Mouse (Mus musculus): ENCODE results near the gene Prmt1. TPM values are rescaled to one million over a fixed set of nuclear protein-coding genes. Genes with fewer than 3 reads are reported as not detected.

Prmt1 gene
- polyA plus RNA-seq, 1 experiment from 2014 or later, result 186 TPM

DNA sequence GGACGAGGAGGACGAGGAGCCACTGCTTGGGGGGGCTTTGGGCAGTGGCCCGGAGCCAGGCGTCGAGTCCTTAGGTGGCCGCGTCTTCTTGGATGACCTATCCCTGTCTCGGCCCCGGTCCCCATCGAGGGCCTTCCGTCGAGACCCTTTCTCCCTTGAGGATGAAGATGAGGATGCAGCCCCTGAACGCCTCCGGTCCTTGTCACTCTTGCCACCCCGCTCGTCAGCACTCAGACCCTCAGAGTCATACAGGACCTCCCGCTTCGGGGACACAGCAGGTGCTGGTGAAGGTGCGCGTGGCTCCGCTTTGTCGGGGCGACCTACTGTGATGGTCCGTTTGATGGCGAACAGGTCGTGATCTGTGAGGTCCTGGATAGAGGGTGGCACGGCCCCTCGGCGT, 20.8 kb upstream of the Prmt1 start:
- 93% methylated on average over 29 of the region's 29 CpGs for WGBS
- no peak for ATAC-seq (ENCODE audit: insufficient number of reproducible peaks, insufficient read depth, low FRiP score, low read depth)
- Histone ChIP-seq H3K4me3 (ENCODE audit: low read depth, low read length) (no peak overlapping the region), H3K4me1 (ENCODE audit: control insufficient read depth, insufficient read depth, low read length) (no peaks in the 10 kb centered on the region), H3K27me3 (ENCODE audit: control insufficient read depth, insufficient read depth, low read length) (no peaks in the 10 kb centered on the region), H3K9me3 (ENCODE audit: control insufficient read depth, low read depth, low read length) (no peaks in the 10 kb centered on the region), H3K27ac (ENCODE audit: low read length) (no peak overlapping the region), H3K4me2 (replicated peaks; ENCODE audit: low read depth, low read length) (no peak overlapping the region), H3K36me3 (ENCODE audit: control insufficient read depth, insufficient read depth, low read length) (peaks cover 94% of the 10 kb centered on the region), H3K9ac (replicated peaks; ENCODE audit: low read depth, low read length) (no peak overlapping the region)

GRCm38 (mm10) chr7:45006503-45006902, 20.1 kb upstream of the Prmt1 start:
- ATAC-seq (ENCODE audit: insufficient number of reproducible peaks, insufficient read depth, low FRiP score, low read depth), result no peak
- Histone ChIP-seq H3K9me3 (ENCODE audit: control insufficient read depth, low read depth, low read length) (no peaks in the 10 kb centered on the region), H3K4me2 (replicated peaks; ENCODE audit: low read depth, low read length) (no peak overlapping the region), H3K27ac (ENCODE audit: low read length) (no peak overlapping the region), H3K27me3 (ENCODE audit: control insufficient read depth, insufficient read depth, low read length) (no peaks in the 10 kb centered on the region), H3K36me3 (ENCODE audit: control insufficient read depth, insufficient read depth, low read length) (peaks cover 94% of the 10 kb centered on the region), H3K4me3 (ENCODE audit: low read depth, low read length) (no peak overlapping the region), H3K9ac (replicated peaks; ENCODE audit: low read depth, low read length) (no peak overlapping the region), H3K4me1 (ENCODE audit: control insufficient read depth, insufficient read depth, low read length) (no peaks in the 10 kb centered on the region)
- 91% methylated on average over 12 of the region's 12 CpGs for WGBS

- H3K27ac ChIP-seq (ENCODE audit: low read length), result no peak overlapping the region
- H3K36me3 ChIP-seq (ENCODE audit: control insufficient read depth, insufficient read depth, low read length), result peaks cover 97% of the 10 kb centered on the region
- no peak overlapping the region for H3K4me3 ChIP-seq (ENCODE audit: low read depth, low read length)
- H3K9ac ChIP-seq (replicated peaks; ENCODE audit: low read depth, low read length), result no peak overlapping the region
- no peaks in the 10 kb centered on the region for H3K4me1 ChIP-seq (ENCODE audit: control insufficient read depth, insufficient read depth, low read length)
- ATAC-seq (ENCODE audit: insufficient number of reproducible peaks, insufficient read depth, low FRiP score, low read depth), result no peak
- H3K4me2 ChIP-seq (replicated peaks; ENCODE audit: low read depth, low read length), result no peak overlapping the region
- H3K9me3 ChIP-seq (ENCODE audit: control insufficient read depth, low read depth, low read length), result no peaks in the 10 kb centered on the region
- H3K27me3 ChIP-seq (ENCODE audit: control insufficient read depth, insufficient read depth, low read length), result no peaks in the 10 kb centered on the region
- 83% methylated on average over 6 of the region's 6 CpGs for WGBS
Observed at GRCm38 (mm10) chr7:45005321-45005992, 19.1 kb upstream of the Prmt1 start.

DNA sequence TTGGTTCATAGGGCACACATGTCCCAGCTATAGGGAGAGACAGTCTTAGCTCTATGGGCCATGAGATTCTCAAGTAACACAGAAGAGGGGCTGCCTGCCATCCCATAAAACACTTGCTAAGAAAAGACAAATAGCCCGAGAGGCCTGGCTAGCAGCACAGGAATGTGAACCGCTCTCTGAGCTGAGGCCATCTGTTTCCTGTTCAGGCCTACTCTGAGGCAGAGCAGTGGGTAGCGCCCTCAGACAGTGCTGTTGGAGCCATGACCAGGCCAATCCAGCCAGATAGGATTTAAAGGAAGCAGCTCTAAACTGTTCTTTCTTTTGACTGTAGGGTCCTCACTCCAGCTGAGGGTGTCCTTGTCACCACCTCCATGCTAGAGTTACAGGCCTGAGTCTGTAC, 18.2 kb upstream of the Prmt1 start:
- no peak overlapping the region for H3K27ac ChIP-seq (ENCODE audit: low read length)
- WGBS, result 52% methylated on average over 3 of the region's 3 CpGs
- H3K9me3 ChIP-seq (ENCODE audit: control insufficient read depth, low read depth, low read length), result no peaks in the 10 kb centered on the region
- H3K4me1 ChIP-seq (ENCODE audit: control insufficient read depth, insufficient read depth, low read length), result no peaks in the 10 kb centered on the region
- H3K9ac ChIP-seq (replicated peaks; ENCODE audit: low read depth, low read length), result no peak overlapping the region
- no peak for ATAC-seq (ENCODE audit: insufficient number of reproducible peaks, insufficient read depth, low FRiP score, low read depth)
- H3K36me3 ChIP-seq (ENCODE audit: control insufficient read depth, insufficient read depth, low read length), result peaks cover 90% of the 10 kb centered on the region
- H3K4me3 ChIP-seq (ENCODE audit: low read depth, low read length), result no peak overlapping the region
- H3K27me3 ChIP-seq (ENCODE audit: control insufficient read depth, insufficient read depth, low read length), result no peaks in the 10 kb centered on the region
- no peak overlapping the region for H3K4me2 ChIP-seq (replicated peaks; ENCODE audit: low read depth, low read length)

GRCm38 (mm10) chr7:45002440-45002839, 16.1 kb upstream of the Prmt1 start:
- Histone ChIP-seq H3K9me3 (ENCODE audit: control insufficient read depth, low read depth, low read length) (no peaks in the 10 kb centered on the region), H3K4me3 (ENCODE audit: low read depth, low read length) (no peak overlapping the region), H3K4me1 (ENCODE audit: control insufficient read depth, insufficient read depth, low read length) (no peaks in the 10 kb centered on the region; the same call in 1 of the 2 replicates), H3K9ac (replicated peaks; ENCODE audit: low read depth, low read length) (no peak overlapping the region), H3K4me2 (replicated peaks; ENCODE audit: low read depth, low read length) (no peak overlapping the region), H3K27me3 (ENCODE audit: control insufficient read depth, insufficient read depth, low read length) (no peaks in the 10 kb centered on the region), H3K27ac (ENCODE audit: low read length) (no peak overlapping the region), H3K36me3 (ENCODE audit: control insufficient read depth, insufficient read depth, low read length) (peaks cover 70% of the 10 kb centered on the region)
- 84% methylated on average over 7 of the region's 7 CpGs for WGBS
- ATAC-seq (ENCODE audit: insufficient number of reproducible peaks, insufficient read depth, low FRiP score, low read depth), result no peak

GRCm38 (mm10) chr7:45000539-45001114, 14.3 kb upstream of the Prmt1 start:
- Histone ChIP-seq H3K36me3 (ENCODE audit: control insufficient read depth, insufficient read depth, low read length) (peaks cover 52% of the 10 kb centered on the region), H3K4me2 (replicated peaks; ENCODE audit: low read depth, low read length) (no peak overlapping the region), H3K4me1 (ENCODE audit: control insufficient read depth, insufficient read depth, low read length) (peaks cover 8% of the 10 kb centered on the region), H3K4me3 (ENCODE audit: low read depth, low read length) (no peak overlapping the region), H3K9ac (replicated peaks; ENCODE audit: low read depth, low read length) (no peak overlapping the region), H3K27ac (ENCODE audit: low read length) (no peak overlapping the region), H3K27me3 (ENCODE audit: control insufficient read depth, insufficient read depth, low read length) (no peaks in the 10 kb centered on the region), H3K9me3 (ENCODE audit: control insufficient read depth, low read depth, low read length) (no peaks in the 10 kb centered on the region)
- WGBS, result 86% methylated on average over 21 of the region's 21 CpGs
- ATAC-seq (ENCODE audit: insufficient number of reproducible peaks, insufficient read depth, low FRiP score, low read depth), result no peak

DNA sequence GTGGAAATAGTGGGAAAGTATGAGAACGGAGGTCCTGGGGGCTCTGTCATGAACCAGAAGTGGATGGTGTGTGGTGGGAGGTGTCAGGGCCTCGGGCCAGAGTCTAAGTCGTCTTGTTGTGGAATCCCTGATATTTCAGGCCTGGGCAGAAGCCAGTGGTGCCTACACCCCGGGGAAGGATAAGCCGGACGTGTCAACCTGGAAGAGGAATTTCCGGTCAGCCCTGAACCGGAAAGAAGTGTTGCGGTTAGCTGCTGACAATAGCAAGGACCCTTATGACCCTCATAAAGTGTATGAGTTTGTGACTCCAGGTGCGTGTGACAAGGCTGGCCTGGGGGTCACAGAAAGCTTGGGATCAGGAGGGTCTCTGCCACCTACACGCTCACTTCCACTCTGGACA, 13.4 kb upstream of the Prmt1 start:
- Histone ChIP-seq H3K9ac (replicated peaks; ENCODE audit: low read depth, low read length) (no peak overlapping the region), H3K27ac (ENCODE audit: low read length) (no peak overlapping the region), H3K9me3 (ENCODE audit: control insufficient read depth, low read depth, low read length) (no peaks in the 10 kb centered on the region), H3K4me3 (ENCODE audit: low read depth, low read length) (no peak overlapping the region), H3K4me2 (replicated peaks; ENCODE audit: low read depth, low read length) (peak overlapping the region; percentile 93; the same call in 1 of the 2 replicates), H3K4me1 (ENCODE audit: control insufficient read depth, insufficient read depth, low read length) (peaks cover 8% of the 10 kb centered on the region), H3K27me3 (ENCODE audit: control insufficient read depth, insufficient read depth, low read length) (no peaks in the 10 kb centered on the region), H3K36me3 (ENCODE audit: control insufficient read depth, insufficient read depth, low read length) (peaks cover 44% of the 10 kb centered on the region)
- WGBS, result 75% methylated on average over 11 of the region's 11 CpGs
- no peak for ATAC-seq (ENCODE audit: insufficient number of reproducible peaks, insufficient read depth, low FRiP score, low read depth)

DNA sequence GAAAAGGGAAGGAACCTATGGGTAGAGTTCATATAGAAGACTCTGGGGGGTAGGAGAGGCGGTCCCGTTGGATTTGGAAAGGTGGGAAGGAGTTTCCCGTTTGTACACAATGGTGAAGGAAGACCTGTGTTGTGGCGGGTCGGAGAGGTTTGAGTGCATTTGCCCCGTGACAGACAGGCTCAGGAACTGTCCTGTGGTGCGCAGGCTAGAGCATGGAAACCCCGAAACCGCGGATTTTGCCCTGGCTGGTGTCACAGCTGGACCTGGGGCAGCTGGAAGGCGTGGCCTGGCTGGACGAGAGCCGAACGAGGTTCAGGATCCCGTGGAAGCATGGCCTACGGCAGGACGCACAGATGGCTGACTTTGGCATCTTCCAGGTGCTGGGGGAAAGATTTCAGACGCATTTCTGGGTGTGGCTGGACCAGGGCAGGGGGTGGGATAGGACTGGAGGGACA, 12.2 kb upstream of the Prmt1 start, which contains the start of gene Bcl2l12:
Bcl2l12 (minus strand) TSS at position 212 of the 455 bp plus-strand sequence.
- 2% methylated on average over 18 of the region's 18 CpGs for WGBS
- Histone ChIP-seq H3K4me1 (ENCODE audit: control insufficient read depth, insufficient read depth, low read length) (peaks cover 8% of the 10 kb centered on the region), H3K9me3 (ENCODE audit: control insufficient read depth, low read depth, low read length) (no peaks in the 10 kb centered on the region), H3K4me3 (ENCODE audit: low read depth, low read length) (peak within 1 kb of the TSS; percentile 54), H3K36me3 (ENCODE audit: control insufficient read depth, insufficient read depth, low read length) (peaks cover 38% of the 10 kb centered on the region), H3K4me2 (replicated peaks; ENCODE audit: low read depth, low read length) (peak within 1 kb of the TSS; percentile 93), H3K9ac (replicated peaks; ENCODE audit: low read depth, low read length) (peak within 1 kb of the TSS; percentile 59), H3K27ac (ENCODE audit: low read length) (peak within 1 kb of the TSS; percentile 84), H3K27me3 (ENCODE audit: control insufficient read depth, insufficient read depth, low read length) (no peaks in the 10 kb centered on the region)
- ATAC-seq (ENCODE audit: insufficient number of reproducible peaks, insufficient read depth, low FRiP score, low read depth), result no peak
